Mouse (Mus musculus) thymus, postnatal 14 days (tissue): ENCODE results near the gene Elovl6.

Source experiments
- DNase-seq: peaks from one replicate; pipeline ENCODE4 v3.0.0; 2021

Gene Elovl6

GRCm38 (mm10) chr3:129612311-129613097, 80.3 kb downstream of the Elovl6 start:
- peak; percentile 14 for DNase-seq

- no peak for DNase-seq
These were observed 81.6 kb downstream of the Elovl6 start for GRCm38 (mm10) chr3:129613756-129614155.

- DNase-seq = no peak
These were observed 82.1 kb downstream of the Elovl6 start for GRCm38 (mm10) chr3:129614216-129614615.

GRCm38 (mm10) chr3:129617450-129617849, 85.3 kb downstream of the Elovl6 start:
- DNase-seq = no peak

GRCm38 (mm10) chr3:129619194-129619775, 87.1 kb downstream of the Elovl6 start:
- DNase-seq = no peak

GRCm38 (mm10) chr3:129620802-129621201, 88.6 kb downstream of the Elovl6 start:
- no peak for DNase-seq

GRCm38 (mm10) chr3:129621255-129621654, 89.1 kb downstream of the Elovl6 start:
- no peak for DNase-seq

- peak; percentile 49 for DNase-seq
These were observed 90.0 kb downstream of the Elovl6 start for GRCm38 (mm10) chr3:129622120-129622519.

GRCm38 (mm10) chr3:129622705-129623104, 90.5 kb downstream of the Elovl6 start:
- DNase-seq = no peak

GRCm38 (mm10) chr3:129624193-129624805, 92.1 kb downstream of the Elovl6 start:
- no peak for DNase-seq

- DNase-seq = no peak
These were observed 95.1 kb downstream of the Elovl6 start for GRCm38 (mm10) chr3:129627281-129627680.

- no peak for DNase-seq
These were observed 98.9 kb downstream of the Elovl6 start for GRCm38 (mm10) chr3:129631018-129631417.

GRCm38 (mm10) chr3:129631857-129632256, 99.7 kb downstream of the Elovl6 start:
- DNase-seq = no peak

- no peak for DNase-seq
These were observed 101.4 kb downstream of the Elovl6 start for GRCm38 (mm10) chr3:129633518-129633917.

GRCm38 (mm10) chr3:129634260-129634901, 102.2 kb downstream of the Elovl6 start:
- peak; percentile 41 for DNase-seq

GRCm38 (mm10) chr3:129637446-129637845, 105.3 kb downstream of the Elovl6 start:
- no peak for DNase-seq

- no peak for DNase-seq
These were observed 107.5 kb downstream of the Elovl6 start for GRCm38 (mm10) chr3:129639701-129640100.

GRCm38 (mm10) chr3:129640211-129641000, 108.3 kb downstream of the Elovl6 start:
- no peak for DNase-seq

GRCm38 (mm10) chr3:129641621-129642020, 109.5 kb downstream of the Elovl6 start:
- no peak for DNase-seq

GRCm38 (mm10) chr3:129645409-129645808, 113.3 kb downstream of the Elovl6 start:
- DNase-seq = no peak

GRCm38 (mm10) chr3:129646781-129647180, 114.6 kb downstream of the Elovl6 start:
- no peak for DNase-seq

GRCm38 (mm10) chr3:129647312-129647711, 115.2 kb downstream of the Elovl6 start:
- no peak for DNase-seq

GRCm38 (mm10) chr3:129648598-129648997, 116.4 kb downstream of the Elovl6 start:
- DNase-seq = no peak
